Mouse (Mus musculus) embryo, embryonic 9.5 days (tissue): ENCODE data around the gene Lmcd1.
"Not testable (repeated sequence)": the region's sequence is repeated elsewhere in the genome, so short reads cannot be mapped to it uniquely, and the experiment has no call there.

Experiments used
- DNase-seq: peaks from one replicate; pipeline ENCODE4 v3.0.0-alpha.2; 2017; ENCODE audit errors: extremely low spot score

The Lmcd1 gene

GRCm38 (mm10) chr6:112273501-112274205, at the start of gene Lmcd1:
TSS of gene Lmcd1 (plus strand) at chr6:112273758.
- peak; percentile 78 for DNase-seq

GRCm38 (mm10) chr6:112223877-112224632, 49.5 kb upstream of the Lmcd1 start:
- no peak for DNase-seq

GRCm38 (mm10) chr6:112236775-112237174, 36.8 kb upstream of the Lmcd1 start:
- DNase-seq, result no peak

DNA sequence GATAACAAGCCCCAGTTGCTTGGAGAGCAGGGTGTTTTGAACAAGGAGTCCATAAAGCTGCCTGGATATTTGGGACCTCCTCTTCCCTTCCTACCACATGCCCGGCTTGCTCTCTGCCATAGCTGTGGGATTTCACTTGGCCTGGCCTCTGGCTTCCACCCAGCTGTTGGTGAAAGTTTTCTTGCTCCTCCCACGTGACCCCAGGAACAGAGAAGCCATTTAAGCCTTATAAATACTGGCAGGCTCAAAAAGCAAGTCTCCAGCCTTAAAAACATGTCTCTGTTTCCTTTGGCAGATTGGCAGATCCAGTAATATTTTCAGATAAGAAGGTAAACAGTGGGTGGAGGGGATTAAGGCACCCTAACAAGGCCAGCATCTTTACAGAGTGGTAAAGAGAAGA, 31.3 kb upstream of the Lmcd1 start:
- no peak for DNase-seq

DNA sequence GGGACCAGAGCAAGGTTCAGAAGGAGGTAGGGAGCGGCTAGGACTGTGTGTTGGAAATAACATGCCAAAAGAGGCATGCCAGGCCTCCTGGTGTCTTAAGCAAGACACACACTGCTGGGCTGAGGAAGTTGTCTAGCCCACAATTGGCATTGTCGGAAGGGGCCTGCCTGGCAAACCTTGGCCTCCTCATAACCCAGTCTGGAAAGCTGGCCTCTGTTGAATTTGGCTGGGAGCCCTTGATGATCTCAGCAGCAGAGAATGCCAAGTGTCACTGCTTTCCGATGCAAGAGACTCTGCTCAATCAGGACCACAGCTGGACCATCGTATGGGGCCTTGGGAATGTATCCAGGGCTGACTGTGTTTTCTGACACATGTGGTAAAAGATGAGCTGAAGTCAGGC, 27.9 kb upstream of the Lmcd1 start:
- DNase-seq, result no peak

DNA sequence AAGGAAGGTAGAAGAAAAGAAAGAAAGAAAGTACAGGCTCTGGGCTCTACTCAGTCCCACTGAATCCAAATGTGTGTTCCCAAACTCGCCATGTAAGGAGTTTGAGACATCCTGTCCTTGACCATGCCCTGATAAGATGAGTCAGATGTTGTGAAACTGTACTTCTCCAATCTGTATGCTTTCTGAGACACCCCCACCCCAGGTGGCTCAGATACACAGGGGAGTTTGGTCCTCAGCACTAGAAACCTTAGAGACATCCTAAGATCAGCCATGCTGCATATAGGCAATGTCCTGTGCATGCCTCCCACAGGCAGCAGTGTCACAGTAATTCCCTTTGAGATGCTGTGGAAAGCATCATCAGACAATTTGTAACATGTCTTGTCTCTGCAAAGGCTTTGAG, 26.9 kb upstream of the Lmcd1 start:
- DNase-seq, result no peak

- DNase-seq, result not testable (repeated sequence)
These were observed 19.6 kb upstream of the Lmcd1 start for GRCm38 (mm10) chr6:112253943-112254342.

- no peak for DNase-seq
These were observed 18.6 kb upstream of the Lmcd1 start for GRCm38 (mm10) chr6:112254967-112255366.

GRCm38 (mm10) chr6:112255388-112256225, 18.0 kb upstream of the Lmcd1 start:
- DNase-seq, result no peak

- no peak for DNase-seq
These were observed 17.0 kb upstream of the Lmcd1 start for GRCm38 (mm10) chr6:112256599-112256998.

GRCm38 (mm10) chr6:112261089-112261488, 12.5 kb upstream of the Lmcd1 start:
- DNase-seq, result no peak

GRCm38 (mm10) chr6:112264321-112264720, 9.2 kb upstream of the Lmcd1 start:
- no peak for DNase-seq

DNA sequence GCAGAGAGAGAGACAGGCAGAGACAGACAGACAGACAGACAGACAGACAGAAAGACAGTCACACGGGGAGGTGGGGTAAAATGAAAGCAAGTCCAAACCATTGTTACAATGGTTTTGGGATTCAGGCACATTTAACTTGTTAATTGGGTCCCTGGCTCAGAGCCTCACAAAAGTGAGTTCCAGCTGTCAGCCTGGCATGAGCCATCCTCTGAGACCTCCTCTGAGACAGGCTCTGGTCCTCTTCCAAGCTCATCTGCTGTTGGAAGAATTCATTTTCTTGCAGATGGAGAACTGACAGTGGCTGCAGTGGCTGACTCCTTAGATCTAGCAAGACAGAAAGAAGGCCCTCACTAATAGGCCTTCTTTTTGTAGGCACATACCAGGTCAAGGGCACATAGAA, 6.9 kb upstream of the Lmcd1 start:
- DNase-seq, result no peak

GRCm38 (mm10) chr6:112267661-112268357, 5.7 kb upstream of the Lmcd1 start:
- DNase-seq, result no peak

GRCm38 (mm10) chr6:112274261-112275055, 900 bp downstream of the Lmcd1 start:
- peak; percentile 1 for DNase-seq

DNA sequence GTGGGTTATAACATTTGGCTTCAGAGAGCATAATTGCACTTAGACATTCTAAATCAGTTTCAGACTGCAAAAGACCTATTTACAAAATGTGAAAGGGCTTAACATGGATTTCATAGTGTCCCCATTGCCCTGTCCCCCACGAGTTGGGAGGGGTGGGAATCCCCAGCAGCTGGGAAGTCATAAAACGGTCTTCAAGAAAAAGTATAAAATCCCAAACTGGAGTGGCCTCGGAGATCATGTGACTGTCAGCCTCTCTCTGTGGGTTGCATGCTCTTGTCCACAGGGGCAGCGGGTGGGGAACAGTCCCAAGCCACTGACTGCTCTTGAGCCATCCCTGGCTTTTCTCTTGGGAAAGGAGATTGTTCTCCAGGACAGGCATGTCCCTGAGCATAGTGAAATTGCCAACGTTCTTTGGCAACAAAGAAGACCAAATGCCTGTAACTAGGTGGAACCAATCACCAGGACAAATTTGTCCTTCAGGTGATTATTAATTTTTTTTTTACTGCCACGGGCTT, 2.2 kb downstream of the Lmcd1 start:
- no peak for DNase-seq

GRCm38 (mm10) chr6:112278805-112279204, 5.2 kb downstream of the Lmcd1 start:
- DNase-seq, result no peak

GRCm38 (mm10) chr6:112280161-112280560, 6.6 kb downstream of the Lmcd1 start:
- no peak for DNase-seq

DNA sequence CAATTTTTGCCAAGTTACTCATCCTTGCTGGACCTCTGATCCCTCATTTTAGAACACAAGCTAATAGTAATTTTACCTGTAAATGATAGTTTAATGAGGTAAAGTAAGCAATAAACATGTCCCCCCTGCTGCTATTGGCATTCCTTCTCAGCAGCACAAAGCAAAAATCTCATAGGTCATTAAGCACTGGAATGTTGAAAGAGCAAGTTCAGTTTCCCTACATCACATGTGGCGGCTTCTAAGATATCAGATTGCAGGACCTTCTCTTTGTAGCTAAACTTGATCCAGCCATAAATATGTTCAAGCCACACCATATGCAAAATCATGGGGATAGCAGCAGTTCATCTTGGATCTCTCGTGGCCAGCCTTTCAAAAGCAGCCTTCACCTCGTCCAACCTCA, 7.4 kb downstream of the Lmcd1 start:
- no peak for DNase-seq

GRCm38 (mm10) chr6:112281935-112282334, 8.4 kb downstream of the Lmcd1 start:
- no peak for DNase-seq

DNA sequence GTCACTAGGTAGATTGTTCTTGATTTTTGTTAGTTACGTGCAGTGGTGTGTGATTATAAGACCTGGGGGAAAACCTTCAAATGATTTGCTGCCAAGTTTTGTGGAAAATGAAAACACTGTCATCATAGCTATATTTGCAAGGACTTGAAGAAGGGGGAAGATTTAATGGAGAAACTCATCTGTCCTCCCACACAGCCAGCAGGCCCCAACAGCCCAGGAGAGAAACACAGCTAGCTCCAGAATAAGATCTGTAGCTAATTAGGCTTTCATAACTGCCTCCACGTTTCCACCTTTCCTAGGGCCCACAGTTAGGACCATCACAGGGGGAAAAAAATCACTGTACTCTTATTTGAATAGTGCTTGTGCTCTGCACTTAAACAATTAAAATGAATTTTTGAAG, 10.5 kb downstream of the Lmcd1 start:
- DNase-seq, result no peak
